Mouse (Mus musculus) limb, embryonic 14.5 days (tissue): ENCODE measurements around the gene Rps21. TPM values are rescaled to one million over a fixed set of nuclear protein-coding genes. Genes with fewer than 3 reads are reported as not detected.

ENCODE experiments used
- ATAC-seq: fragments of 200-750 bp; cut with Nextera tagmentation; 2 replicates; pipeline ENCODE4 v1.8.0; 2017; ENCODE audit warnings: low read depth, moderate number of reproducible peaks, moderate TSS enrichment; ENCODE audit not compliant: low FRiP score
- DNase-seq: peaks from one replicate; pipeline ENCODE4 v3.0.0-alpha.2; 2015; ENCODE audit warnings: low spot score
- H3K27ac ChIP-seq: fragments of 300-500 bp; sonication (generic); replicated peaks from 2 replicates; pipeline ENCODE4 v1.5.1; 2014; ENCODE audit warnings: low read depth, mild to moderate bottlenecking, low read length, moderate library complexity, mixed read lengths
- H3K27me3 ChIP-seq: fragments of 300-500 bp; sonication (generic); 2 replicates; pipeline ENCODE4 v1.6.1; 2014; ENCODE audit warnings: low read length, mixed read lengths; ENCODE audit not compliant: control insufficient read depth, insufficient read depth
- H3K36me3 ChIP-seq: fragments of 300-500 bp; sonication (generic); 2 replicates; pipeline ENCODE4 v1.6.1; 2014; ENCODE audit warnings: mild to moderate bottlenecking, low read length, moderate library complexity, mixed read lengths; ENCODE audit not compliant: control insufficient read depth, insufficient read depth
- H3K4me1 ChIP-seq: fragments of 300-500 bp; sonication (generic); 2 replicates; pipeline ENCODE4 v1.6.1; 2014; ENCODE audit warnings: antibody characterized with exemption, low read length, mixed read lengths; ENCODE audit not compliant: control insufficient read depth, insufficient read depth
- H3K4me2 ChIP-seq: fragments of 300-500 bp; sonication (generic); replicated peaks from 2 replicates; pipeline ENCODE4 v1.6.1; 2014; ENCODE audit warnings: low read depth, mild to moderate bottlenecking, low read length, moderate library complexity; ENCODE audit not compliant: severe bottlenecking
- H3K4me3 ChIP-seq: fragments of 300-500 bp; sonication (generic); replicated peaks from 2 replicates; pipeline ENCODE4 v1.5.1; 2014; ENCODE audit warnings: low read length
- H3K9ac ChIP-seq: fragments of 300-500 bp; sonication (generic); 2 replicates; pipeline ENCODE4 v1.6.1; 2014; ENCODE audit warnings: mild to moderate bottlenecking, low read depth, low read length, moderate library complexity; ENCODE audit not compliant: severe bottlenecking
- H3K9me3 ChIP-seq: fragments of 300-500 bp; sonication (generic); 2 replicates; pipeline ENCODE4 v1.6.1; 2016; ENCODE audit warnings: low read length; ENCODE audit not compliant: control insufficient read depth
- POLR2A ChIP-seq: fragments of 200-500 bp; IDR thresholded peaks from 2 replicates; pipeline ENCODE4 v1.8.0; 2012; ENCODE audit warnings: inconsistent platforms, mild to moderate bottlenecking, moderate library complexity, borderline replicate concordance; ENCODE audit not compliant: insufficient read depth, insufficient read length; ENCODE audit errors: extremely low read depth
- WGBS: fragments of 180-500 bp; shearing (Covaris S2); extraction: QIAGEN DNeasy Blood & Tissue Kit; methylation state at CpG from one replicate; pipeline ENCODE4 v1.1.7; 2014; 5-methylcytosine and 5-hydroxymethylcytosine counted together
- polyA plus RNA-seq, 2 experiments: library from polyadenylated mRNA; depleted of rRNA in 1 of 2; stranded (reverse) in 1 of 2; unstranded in 1 of 2; fragments of >200 nt; fragmentation: Nextera tagmentation in 1 of 2; extraction: Ambion mirVana in 1 of 2; gene quantifications; 2 replicates each; pipeline versions ENCODE4 v1.2.1 to v1.2.3; 2012 to 2014

Rps21 gene
- polyA plus RNA-seq, 2 experiments, result 729 to 4,219 TPM

GRCm38 (mm10) chr2:180260610-180261480, 3.7 kb downstream of the Rps21 start:
- DNase-seq (no peak), ATAC-seq (no peak)
- Histone ChIP-seq H3K4me2 (no peak overlapping the region), H3K36me3 (peaks cover 67% of the 10 kb centered on the region), H3K4me3 (no peak overlapping the region), H3K9me3 (no peaks in the 10 kb centered on the region), H3K9ac (no peak overlapping the region), H3K27ac (no peak overlapping the region), H3K4me1 (peaks cover 14% of the 10 kb centered on the region), H3K27me3 (no peaks in the 10 kb centered on the region)
- TF ChIP-seq POLR2A, result no peak
- 48% methylated on average over 8 of the region's 8 CpGs for WGBS

DNA sequence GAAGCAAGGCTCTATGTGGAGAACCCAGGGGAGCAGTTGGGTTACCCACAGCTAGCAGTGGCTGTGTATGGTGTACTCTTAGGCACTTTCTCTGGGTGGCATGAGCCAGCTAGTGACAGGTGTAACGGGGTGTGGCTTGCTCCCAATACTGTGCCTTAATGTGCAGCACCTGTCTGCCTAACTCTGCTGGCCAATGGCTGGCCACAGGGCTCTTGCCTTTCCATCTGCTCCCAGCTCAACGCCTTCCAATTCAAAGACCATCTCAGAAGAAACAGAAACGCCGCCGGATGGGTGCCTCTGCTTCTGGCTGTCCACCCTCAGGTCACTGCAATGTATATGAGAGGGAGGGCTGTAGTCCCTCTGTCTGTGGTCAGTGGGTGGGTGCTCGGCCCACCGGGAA, 4.7 kb downstream of the Rps21 start:
- no peak overlapping the region for H3K9ac ChIP-seq
- no peaks in the 10 kb centered on the region for H3K27me3 ChIP-seq
- H3K36me3 ChIP-seq, result peaks cover 78% of the 10 kb centered on the region
- 91% methylated on average over 7 of the region's 7 CpGs for WGBS
- no peak overlapping the region for H3K4me3 ChIP-seq
- peaks cover 7% of the 10 kb centered on the region; the same call in 1 of the 2 replicates for H3K4me1 ChIP-seq
- H3K9me3 ChIP-seq, result no peaks in the 10 kb centered on the region
- DNase-seq (no peak), ATAC-seq (no peak)
- no peak overlapping the region for H3K4me2 ChIP-seq
- no peak overlapping the region for H3K27ac ChIP-seq
- no peak for TF ChIP-seq POLR2A

DNA sequence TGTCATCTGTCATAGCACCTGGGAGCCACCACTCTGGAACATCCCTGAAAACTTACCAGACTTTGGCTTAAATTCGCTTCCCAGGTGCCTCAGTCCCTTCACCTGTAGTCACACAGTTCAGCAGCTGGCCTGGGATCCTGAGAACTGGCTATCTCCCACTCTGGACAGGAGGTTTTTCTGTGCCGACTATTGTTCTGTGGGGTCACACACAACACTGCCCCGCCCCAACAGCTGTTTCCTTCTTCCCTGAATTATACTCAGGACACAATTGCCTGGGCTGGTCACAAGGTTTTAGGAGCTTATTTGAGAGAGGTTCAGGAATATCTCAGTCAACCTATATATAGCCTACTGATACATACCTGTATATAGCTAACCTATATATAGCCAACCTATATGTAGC, 5.3 kb downstream of the Rps21 start:
- H3K27me3 ChIP-seq, result no peaks in the 10 kb centered on the region
- no peak for ATAC-seq
- H3K27ac ChIP-seq, result no peak overlapping the region
- 78% methylated on average over 3 of the region's 3 CpGs for WGBS
- DNase-seq, result no peak
- H3K4me1 ChIP-seq, result peaks cover 7% of the 10 kb centered on the region; the same call in 1 of the 2 replicates
- no peaks in the 10 kb centered on the region for H3K9me3 ChIP-seq
- H3K4me2 ChIP-seq, result no peak overlapping the region
- peaks cover 83% of the 10 kb centered on the region for H3K36me3 ChIP-seq
- no peak overlapping the region for H3K4me3 ChIP-seq
- no peak for TF ChIP-seq POLR2A
- H3K9ac ChIP-seq, result no peak overlapping the region

DNA sequence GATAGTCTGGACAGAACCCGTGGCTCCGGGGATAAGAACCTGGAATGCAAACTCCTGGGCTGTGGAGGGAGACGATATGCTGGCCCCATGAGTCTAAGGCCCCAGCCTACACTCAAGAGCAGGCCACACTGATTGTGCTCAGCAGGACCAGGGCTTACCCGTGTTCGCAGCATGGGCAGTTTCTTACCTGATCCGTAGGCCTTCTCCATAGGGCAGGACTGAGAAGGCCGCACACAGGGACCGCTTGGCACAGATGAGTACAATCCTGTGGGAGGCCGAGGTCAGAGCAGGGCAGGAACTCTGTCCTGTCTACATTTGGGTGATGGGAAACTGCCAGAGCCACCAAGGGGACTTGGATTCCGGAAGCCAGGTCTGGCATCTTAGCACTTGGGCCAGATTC, 5.7 kb downstream of the Rps21 start:
- Histone ChIP-seq H3K27me3 (no peaks in the 10 kb centered on the region), H3K4me1 (peaks cover 6% of the 10 kb centered on the region; the same call in 1 of the 2 replicates), H3K9ac (no peak overlapping the region), H3K9me3 (no peaks in the 10 kb centered on the region), H3K27ac (no peak overlapping the region), H3K4me3 (no peak overlapping the region), H3K36me3 (peaks cover 87% of the 10 kb centered on the region), H3K4me2 (no peak overlapping the region)
- DNase-seq (no peak), ATAC-seq (no peak)
- 89% methylated on average over 10 of the region's 10 CpGs for WGBS
- no peak for TF ChIP-seq POLR2A

GRCm38 (mm10) chr2:180267955-180268354, 10.8 kb downstream of the Rps21 start:
- Histone ChIP-seq H3K9ac (no peak overlapping the region), H3K9me3 (no peaks in the 10 kb centered on the region), H3K27ac (no peak overlapping the region), H3K27me3 (no peaks in the 10 kb centered on the region), H3K4me3 (no peak overlapping the region), H3K4me2 (no peak overlapping the region), H3K36me3 (peaks cover 63% of the 10 kb centered on the region), H3K4me1 (peaks cover 10% of the 10 kb centered on the region; the same call in 1 of the 2 replicates)
- whole genome bisulfite sequencing, result 72% methylated on average over 2 of the region's 2 CpGs
- ATAC-seq (no peak), DNase-seq (no peak)
- no peak for TF ChIP-seq POLR2A

- TF ChIP-seq POLR2A, result no peak
- no peak overlapping the region for H3K9ac ChIP-seq
- no peak overlapping the region for H3K27ac ChIP-seq
- no peak overlapping the region for H3K4me3 ChIP-seq
- peaks cover 14% of the 10 kb centered on the region; the same call in 1 of the 2 replicates for H3K4me1 ChIP-seq
- 93% methylated on average over 10 of the region's 10 CpGs for WGBS
- DNase-seq (no peak), ATAC-seq (no peak)
- H3K4me2 ChIP-seq, result no peak overlapping the region
- peaks cover 49% of the 10 kb centered on the region for H3K36me3 ChIP-seq
- no peaks in the 10 kb centered on the region for H3K9me3 ChIP-seq
- H3K27me3 ChIP-seq, result no peaks in the 10 kb centered on the region
These were observed 12.2 kb downstream of the Rps21 start for GRCm38 (mm10) chr2:180269329-180269728.
